In genomic region chr2:122305097-122305892, GRCm38 (mm10) we compare ENCODE assay signal across 28 mouse cellular contexts. TPM values are rescaled to one million over a fixed set of nuclear protein-coding genes. Genes with fewer than 3 reads are reported as not detected.
"Had no signal": no experiment of that assay in that cellular context is flagged by ENCODE, and none has a peak within 500 bp of the region (broad histone marks: within the 10 kb centered on the region; RNA-seq: fewer than 3 reads in every experiment).

No protein-coding gene starts in this region.

- H3K4me2 ChIP-seq: heart, embryonic 11.5 days; heart, embryonic 13.5 days; heart, embryonic 15.5 days; hindbrain, embryonic 13.5 days; hindbrain, embryonic 15.5 days; intestine, embryonic 15.5 days; kidney, embryonic 15.5 days; limb, embryonic 12.5 days; liver, embryonic 11.5 days; liver, embryonic 13.5 days had no signal

- H3K9ac ChIP-seq: heart, embryonic 13.5 days; heart, embryonic 15.5 days; hindbrain, embryonic 13.5 days; hindbrain, embryonic 15.5 days; intestine, embryonic 15.5 days; kidney, embryonic 15.5 days; limb, embryonic 12.5 days; liver, embryonic 13.5 days had no signal

- ATAC-seq: inflammation-experienced regulatory T-cells, adult 6 months; intestine, embryonic 15.5 days; intestine, postnatal 0 days had no signal

- H3K27ac ChIP-seq: heart, adult 2 months; heart, embryonic 13.5 days; heart, embryonic 15.5 days; hindbrain, embryonic 13.5 days; hindbrain, embryonic 15.5 days; intestine, embryonic 15.5 days; kidney, embryonic 15.5 days; kidney, postnatal 0 days; left cerebral cortex, adult 2 months; limb, embryonic 10.5 days; limb, embryonic 12.5 days; liver, embryonic 13.5 days had no signal

- H3K9me3 ChIP-seq: heart, embryonic 13.5 days; heart, embryonic 15.5 days; hindbrain, embryonic 13.5 days; hindbrain, embryonic 15.5 days; intestine, embryonic 15.5 days; kidney, embryonic 15.5 days; limb, embryonic 10.5 days; limb, embryonic 12.5 days; liver, embryonic 13.5 days had no signal

- H3K4me3 ChIP-seq: heart, adult 2 months; heart, embryonic 13.5 days; heart, embryonic 15.5 days; hindbrain, embryonic 13.5 days; hindbrain, embryonic 15.5 days; intestine, embryonic 15.5 days; kidney, embryonic 15.5 days; left cerebral cortex, adult 2 months; limb, embryonic 10.5 days; limb, embryonic 12.5 days; liver, embryonic 13.5 days had no signal

- DNase-seq: gastrocnemius, postnatal 14 days; gastrocnemius, postnatal 36 days; heart, adult 11 months; heart, adult 2 months; heart, postnatal 14 days; heart, postnatal 36 days; kidney, adult 2 months; kidney, adult 9 months; kidney, postnatal 14 days; kidney, postnatal 36 days; liver; liver, embryonic 13.5 days had no signal

- H3K36me3 ChIP-seq: heart, embryonic 13.5 days; heart, embryonic 15.5 days; hindbrain, embryonic 13.5 days; hindbrain, embryonic 15.5 days; intestine, embryonic 15.5 days; kidney, embryonic 15.5 days; limb, embryonic 10.5 days; limb, embryonic 12.5 days; liver, embryonic 13.5 days had no signal

RNA-seq across cellular contexts. Expression of gene Duoxa2, which starts 6.6 kb away (rescaled TPM):
- polyA plus RNA-seq: heart, embryonic 11.5 days; heart, embryonic 13.5 days; heart, embryonic 15.5 days; hindbrain, embryonic 11.5 days; hindbrain, embryonic 13.5 days; inflammation-experienced regulatory T-cells, adult 6 months; kidney, adult 2 months; kidney, embryonic 15.5 days; kidney, postnatal 0 days; limb, embryonic 10.5 days; limb, embryonic 12.5 days; liver, embryonic 11.5 days; liver, embryonic 13.5 days had no signal

RNA-seq across cellular contexts. Expression of gene Duox2, which starts 7.0 kb away (rescaled TPM):
- polyA plus RNA-seq: hindbrain, embryonic 11.5 days; hindbrain, embryonic 13.5 days; hindbrain, embryonic 15.5 days; inflammation-experienced regulatory T-cells, adult 6 months; intestine, embryonic 15.5 days; limb, embryonic 10.5 days; limb, embryonic 12.5 days; liver, embryonic 11.5 days; liver, embryonic 13.5 days had no signal

RNA-seq across cellular contexts. Expression of gene Duoxa1, which starts 8.2 kb away (rescaled TPM):
- polyA plus RNA-seq: heart, embryonic 11.5 days; heart, embryonic 15.5 days; heart, postnatal 0 days; hindbrain, embryonic 11.5 days; inflammation-experienced regulatory T-cells, adult 6 months; intestine, embryonic 15.5 days; intestine, postnatal 0 days; kidney, postnatal 0 days; liver, embryonic 11.5 days; liver, embryonic 13.5 days had no signal

RNA-seq across cellular contexts. Expression of gene Duox1, which starts 10.2 kb away (rescaled TPM):
- polyA plus RNA-seq: heart, embryonic 11.5 days; heart, embryonic 13.5 days; heart, postnatal 0 days; inflammation-experienced regulatory T-cells, adult 6 months; intestine, postnatal 0 days; kidney, postnatal 0 days; liver, embryonic 13.5 days had no signal
